Mouse (Mus musculus) layer of hippocampus, postnatal 14 days (tissue): Measurements from ENCODE around the gene Cope. TPM values are rescaled to one million over a fixed set of nuclear protein-coding genes. Genes with fewer than 3 reads are reported as not detected.

ENCODE experiments used
- DNase-seq, 2 experiments: peaks; one replicate each; pipeline ENCODE4 v3.0.0; 2021 to 2022; ENCODE audit warnings: low spot score in 2 of 2, mixed read lengths in 1 of 2
- long read RNA-seq, 2 experiments: library from polyadenylated mRNA; stranded (forward); transcript quantifications; one replicate each; pipeline ENCODE4 v2.0.0; 2021
- total RNA-seq, 2 experiments: library from RNA; stranded (reverse); gene quantifications; 2 replicates each; pipeline ENCODE4 v1.2.3; 2021

Gene Cope
- total RNA-seq = 100 to 1,000 TPM; 134 to 148 TPM
- long read RNA-seq, experiment 1, transcript Cope-201 (10 exons, 1,300 nt) = major isoform, 169 of 207 reads
- long read RNA-seq, experiment 1, transcript Cope-204 (8 exons, 2,753 nt) = minor isoform, 6 of 207 reads
- long read RNA-seq, experiment 1, partial matches to known transcripts = 10 of 207 reads
- long read RNA-seq, experiment 1, other reads (novel, unspliced or antisense) = 22 of 207 reads
- long read RNA-seq, experiment 2, transcript Cope-201 (10 exons, 1,300 nt) = major isoform, 283 of 333 reads
- long read RNA-seq, experiment 2, transcript Cope-204 (8 exons, 2,753 nt) = minor isoform, 5 of 333 reads
- long read RNA-seq, experiment 2, partial matches to known transcripts = 23 of 333 reads
- long read RNA-seq, experiment 2, other reads (novel, unspliced or antisense) = 22 of 333 reads

- DNase-seq = peak; percentile 95 to 97
These were observed at the start of gene Cope, which contains the start of gene Ddx49 for GRCm38 (mm10) chr8:70302358-70302890. Gene Cope (plus strand): TSS chr8:70302518. Gene Ddx49 (minus strand): TSS chr8:70302489.

GRCm38 (mm10) chr8:70254628-70255027, 47.7 kb upstream of the Cope start:
- no peak for DNase-seq

- no peak for DNase-seq
These were observed 44.9 kb upstream of the Cope start for GRCm38 (mm10) chr8:70257456-70257855.

GRCm38 (mm10) chr8:70258600-70258999, 43.7 kb upstream of the Cope start:
- no peak for DNase-seq

- DNase-seq = no peak
These were observed 43.3 kb upstream of the Cope start for GRCm38 (mm10) chr8:70259043-70259442.

- no peak for DNase-seq
These were observed 34.6 kb upstream of the Cope start for GRCm38 (mm10) chr8:70267674-70268073.

- DNase-seq = no peak
These were observed 34.0 kb upstream of the Cope start for GRCm38 (mm10) chr8:70268311-70268710.

GRCm38 (mm10) chr8:70268799-70269565, 33.3 kb upstream of the Cope start:
- DNase-seq = peak; percentile 36 to 62

GRCm38 (mm10) chr8:70272949-70273348, 29.4 kb upstream of the Cope start:
- DNase-seq = no peak

GRCm38 (mm10) chr8:70274350-70274749, 28.0 kb upstream of the Cope start:
- DNase-seq = no peak

- no peak for DNase-seq
These were observed 25.8 kb upstream of the Cope start for GRCm38 (mm10) chr8:70276476-70276875.

- no peak for DNase-seq
These were observed 24.1 kb upstream of the Cope start for GRCm38 (mm10) chr8:70278175-70278574.

- no peak for DNase-seq
These were observed 23.1 kb upstream of the Cope start for GRCm38 (mm10) chr8:70279266-70279665.

- peak in 1 of 2 experiments; percentile 44 for DNase-seq
These were observed 21.3 kb upstream of the Cope start for GRCm38 (mm10) chr8:70281001-70281400.

- DNase-seq = peak; percentile 79 to 81
These were observed 19.6 kb upstream of the Cope start, which contains the start of gene Homer3 for GRCm38 (mm10) chr8:70282603-70283135. Gene Homer3 (plus strand): TSS chr8:70282827.

- no peak for DNase-seq
These were observed 18.9 kb upstream of the Cope start for GRCm38 (mm10) chr8:70283136-70284077.

- no peak for DNase-seq
These were observed 17.9 kb upstream of the Cope start for GRCm38 (mm10) chr8:70284421-70284820.

GRCm38 (mm10) chr8:70285304-70285703, 17.0 kb upstream of the Cope start:
- no peak for DNase-seq

- DNase-seq = no peak
These were observed 15.6 kb upstream of the Cope start for GRCm38 (mm10) chr8:70286737-70287136.

- peak; percentile 55 to 75 for DNase-seq
These were observed 8.3 kb upstream of the Cope start for GRCm38 (mm10) chr8:70293988-70294405.
